Mouse (Mus musculus) olfactory bulb, adult 2 months (tissue): ENCODE results near the gene Dhx8.

Experiments used
- CTCF ChIP-seq: fragments of 200-500 bp; IDR thresholded peaks from 2 replicates; pipeline ENCODE4 v1.5.1; 2012; ENCODE audit warnings: low read depth, mild to moderate bottlenecking, low read length, moderate library complexity; ENCODE audit not compliant: insufficient read depth
- POLR2A ChIP-seq: fragments of 200-500 bp; IDR thresholded peaks from 2 replicates; pipeline ENCODE4 v1.6.1; 2012; ENCODE audit warnings: mild to moderate bottlenecking, low read depth, low read length, moderate library complexity; ENCODE audit not compliant: insufficient read depth

DNA sequence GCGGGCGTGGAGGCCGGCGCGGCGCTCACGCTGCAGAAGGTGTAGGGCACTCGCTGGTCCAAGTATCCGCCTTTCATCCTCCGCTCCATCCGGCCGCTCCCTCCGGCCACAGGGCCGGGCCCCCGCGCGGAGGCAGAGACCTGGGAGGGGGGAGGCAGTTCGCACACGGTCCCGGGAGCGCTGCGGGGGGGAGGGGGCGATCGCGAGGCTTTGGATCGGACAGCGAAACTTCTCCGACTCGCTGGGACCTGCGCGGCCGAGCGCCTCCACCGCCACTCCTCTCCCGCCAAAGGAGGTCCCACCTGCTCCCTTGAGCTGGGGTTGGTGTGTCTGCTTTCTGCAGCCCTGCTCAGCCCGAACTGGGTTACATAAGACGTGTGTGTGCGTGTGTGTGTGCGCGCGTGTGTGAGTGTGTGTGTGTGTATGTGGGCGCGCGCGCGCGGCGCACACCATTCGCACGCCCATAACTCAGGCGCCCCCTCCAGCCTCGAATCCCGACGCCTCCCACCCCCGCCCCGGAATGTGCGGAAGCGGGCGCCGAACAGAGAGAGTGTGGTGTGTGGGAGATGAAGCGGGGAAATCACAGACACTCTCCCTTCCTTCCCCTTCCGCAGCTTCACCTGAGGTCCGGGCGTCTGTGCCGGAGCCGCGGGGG lies 51.9 kb downstream of the Dhx8 start:
- TF ChIP-seq CTCF: no peak
- no peak for TF ChIP-seq POLR2A
